Mouse (Mus musculus): Measurements from ENCODE around the gene Rap1a.

The Rap1a gene

GRCm38 (mm10) chr3:105721681-105722201 lies 79.4 kb downstream of the Rap1a start:
- DNase-seq (ENCODE audit: low read depth, low spot score): peak; percentile 56
- H3K36me3 ChIP-seq (ENCODE audit: control insufficient read depth, insufficient read depth, low read length, poor library complexity, severe bottlenecking): 0 out of 2 replicates have a peak, but pooled peaks cover 2% of the 10 kb centered on the region
- H3K27me3 ChIP-seq (ENCODE audit: control insufficient read depth, insufficient read depth, low read length, poor library complexity, severe bottlenecking): no peaks in the 10 kb centered on the region

GRCm38 (mm10) chr3:105720514-105720913 lies 80.6 kb downstream of the Rap1a start:
- no peak for DNase-seq (ENCODE audit: low read depth, low spot score)
- no peaks in the 10 kb centered on the region for H3K27me3 ChIP-seq (ENCODE audit: control insufficient read depth, insufficient read depth, low read length, poor library complexity, severe bottlenecking)
- H3K36me3 ChIP-seq (ENCODE audit: control insufficient read depth, insufficient read depth, low read length, poor library complexity, severe bottlenecking): 0 out of 2 replicates have a peak, but pooled peaks cover 2% of the 10 kb centered on the region

GRCm38 (mm10) chr3:105719979-105720378 lies 81.2 kb downstream of the Rap1a start:
- DNase-seq (ENCODE audit: low read depth, low spot score): no peak
- 0 out of 2 replicates have a peak, but pooled peaks cover under 1% of the 10 kb centered on the region for H3K36me3 ChIP-seq (ENCODE audit: control insufficient read depth, insufficient read depth, low read length, poor library complexity, severe bottlenecking)

GRCm38 (mm10) chr3:105718746-105719145 lies 82.4 kb downstream of the Rap1a start:
- no peak for DNase-seq (ENCODE audit: low read depth, low spot score)
- Histone ChIP-seq H3K27me3 (ENCODE audit: control insufficient read depth, insufficient read depth, low read length, poor library complexity, severe bottlenecking) (no peaks in the 10 kb centered on the region), H3K36me3 (ENCODE audit: control insufficient read depth, insufficient read depth, low read length, poor library complexity, severe bottlenecking) (no peaks in the 10 kb centered on the region)

More at GRCm38 (mm10) chr3:105719979-105720378, 81.2 kb downstream of the Rap1a start:
- H3K27me3 ChIP-seq (ENCODE audit: control insufficient read depth, insufficient read depth, low read length, poor library complexity, severe bottlenecking): no peaks in the 10 kb centered on the region

- DNase-seq (ENCODE audit: low read depth, low spot score): no peak
- no peaks in the 10 kb centered on the region for H3K36me3 ChIP-seq (ENCODE audit: control insufficient read depth, insufficient read depth, low read length, poor library complexity, severe bottlenecking)
- no peaks in the 10 kb centered on the region for H3K27me3 ChIP-seq (ENCODE audit: control insufficient read depth, insufficient read depth, low read length, poor library complexity, severe bottlenecking)
Measured at GRCm38 (mm10) chr3:105717856-105718555, 83.1 kb downstream of the Rap1a start.

- DNase-seq (ENCODE audit: low read depth, low spot score): no peak
- Histone ChIP-seq H3K36me3 (ENCODE audit: control insufficient read depth, insufficient read depth, low read length, poor library complexity, severe bottlenecking) (no peaks in the 10 kb centered on the region), H3K27me3 (ENCODE audit: control insufficient read depth, insufficient read depth, low read length, poor library complexity, severe bottlenecking) (no peaks in the 10 kb centered on the region)
Measured at GRCm38 (mm10) chr3:105716353-105717000, 84.7 kb downstream of the Rap1a start.

- Histone ChIP-seq H3K27me3 (ENCODE audit: control insufficient read depth, insufficient read depth, low read length, poor library complexity, severe bottlenecking) (no peaks in the 10 kb centered on the region), H3K36me3 (ENCODE audit: control insufficient read depth, insufficient read depth, low read length, poor library complexity, severe bottlenecking) (no peaks in the 10 kb centered on the region)
- no peak for DNase-seq (ENCODE audit: low read depth, low spot score)
Measured at GRCm38 (mm10) chr3:105714820-105715167, 86.3 kb downstream of the Rap1a start.

- no peak for DNase-seq (ENCODE audit: low read depth, low spot score)
- Histone ChIP-seq H3K36me3 (ENCODE audit: control insufficient read depth, insufficient read depth, low read length, poor library complexity, severe bottlenecking) (no peaks in the 10 kb centered on the region), H3K27me3 (ENCODE audit: control insufficient read depth, insufficient read depth, low read length, poor library complexity, severe bottlenecking) (no peaks in the 10 kb centered on the region)
Measured at GRCm38 (mm10) chr3:105714091-105714819, 86.9 kb downstream of the Rap1a start.

- DNase-seq (ENCODE audit: low read depth, low spot score): no peak
- Histone ChIP-seq H3K27me3 (ENCODE audit: control insufficient read depth, insufficient read depth, low read length, poor library complexity, severe bottlenecking) (no peaks in the 10 kb centered on the region), H3K36me3 (ENCODE audit: control insufficient read depth, insufficient read depth, low read length, poor library complexity, severe bottlenecking) (no peaks in the 10 kb centered on the region)
Measured at GRCm38 (mm10) chr3:105712827-105713226, 88.3 kb downstream of the Rap1a start.

GRCm38 (mm10) chr3:105711741-105712140 lies 89.4 kb downstream of the Rap1a start:
- Histone ChIP-seq H3K27me3 (ENCODE audit: control insufficient read depth, insufficient read depth, low read length, poor library complexity, severe bottlenecking) (no peaks in the 10 kb centered on the region), H3K36me3 (ENCODE audit: control insufficient read depth, insufficient read depth, low read length, poor library complexity, severe bottlenecking) (no peaks in the 10 kb centered on the region)
- DNase-seq (ENCODE audit: low read depth, low spot score): no peak

- H3K36me3 ChIP-seq (ENCODE audit: control insufficient read depth, insufficient read depth, low read length, poor library complexity, severe bottlenecking): no peaks in the 10 kb centered on the region
- H3K27me3 ChIP-seq (ENCODE audit: control insufficient read depth, insufficient read depth, low read length, poor library complexity, severe bottlenecking): no peaks in the 10 kb centered on the region
- no peak for DNase-seq (ENCODE audit: low read depth, low spot score)
Measured at GRCm38 (mm10) chr3:105710246-105710645, 90.9 kb downstream of the Rap1a start.

- H3K27me3 ChIP-seq (ENCODE audit: control insufficient read depth, insufficient read depth, low read length, poor library complexity, severe bottlenecking): no peaks in the 10 kb centered on the region
- no peaks in the 10 kb centered on the region for H3K36me3 ChIP-seq (ENCODE audit: control insufficient read depth, insufficient read depth, low read length, poor library complexity, severe bottlenecking)
- no peak for DNase-seq (ENCODE audit: low read depth, low spot score)
Measured at GRCm38 (mm10) chr3:105707590-105707989, 93.5 kb downstream of the Rap1a start.

GRCm38 (mm10) chr3:105706366-105707020 lies 94.6 kb downstream of the Rap1a start:
- DNase-seq (ENCODE audit: low read depth, low spot score): no peak
- Histone ChIP-seq H3K27me3 (ENCODE audit: control insufficient read depth, insufficient read depth, low read length, poor library complexity, severe bottlenecking) (no peaks in the 10 kb centered on the region), H3K36me3 (ENCODE audit: control insufficient read depth, insufficient read depth, low read length, poor library complexity, severe bottlenecking) (no peaks in the 10 kb centered on the region)

- no peaks in the 10 kb centered on the region for H3K36me3 ChIP-seq (ENCODE audit: control insufficient read depth, insufficient read depth, low read length, poor library complexity, severe bottlenecking)
- no peaks in the 10 kb centered on the region for H3K27me3 ChIP-seq (ENCODE audit: control insufficient read depth, insufficient read depth, low read length, poor library complexity, severe bottlenecking)
- no peak for DNase-seq (ENCODE audit: low read depth, low spot score)
Measured at GRCm38 (mm10) chr3:105705561-105705960, 95.6 kb downstream of the Rap1a start.
